Mouse (Mus musculus) left cerebral cortex, postnatal 36 days (tissue): ENCODE results near the gene Plxdc2. TPM values are rescaled to one million over a fixed set of nuclear protein-coding genes. Genes with fewer than 3 reads are reported as not detected.

Experiments used
- DNase-seq, 2 experiments: peaks; one replicate each; pipeline ENCODE4 v3.0.0; 2021 to 2022; ENCODE audit warnings: low spot score in 2 of 2, mixed read lengths in 1 of 2
- intact Hi-C: fragments of 180-260 bp; cut with DNase I; formaldehyde crosslinking; loops from one replicate; pipeline ENCODE4 v1.15.1; 2025
- total RNA-seq, 2 experiments: library from RNA; stranded (reverse); gene quantifications; 2 replicates each; pipeline ENCODE4 v1.2.3; 2021

The Plxdc2 gene
- total RNA-seq, 2 experiments from 2014 or later, result 31.5 to 33.2 TPM

- no peak for DNase-seq
- intact Hi-C loops, result no loop called here
These were observed 178.5 kb downstream of the Plxdc2 start for GRCm38 (mm10) chr2:16534566-16534965.

- DNase-seq, result no peak
- intact Hi-C loops, result no loop called here
These were observed 185.1 kb downstream of the Plxdc2 start for GRCm38 (mm10) chr2:16541226-16541625.

- no peak for DNase-seq
- intact Hi-C loops, result no loop called here
These were observed 189.1 kb downstream of the Plxdc2 start for GRCm38 (mm10) chr2:16545207-16545606.

- no peak for DNase-seq
- intact Hi-C loops, result no loop called here
These were observed 203.2 kb downstream of the Plxdc2 start for GRCm38 (mm10) chr2:16559287-16559686.

GRCm38 (mm10) chr2:16568263-16568662 is 212.2 kb downstream of the Plxdc2 start:
- no peak for DNase-seq
- intact Hi-C loops, result no loop called here

DNA sequence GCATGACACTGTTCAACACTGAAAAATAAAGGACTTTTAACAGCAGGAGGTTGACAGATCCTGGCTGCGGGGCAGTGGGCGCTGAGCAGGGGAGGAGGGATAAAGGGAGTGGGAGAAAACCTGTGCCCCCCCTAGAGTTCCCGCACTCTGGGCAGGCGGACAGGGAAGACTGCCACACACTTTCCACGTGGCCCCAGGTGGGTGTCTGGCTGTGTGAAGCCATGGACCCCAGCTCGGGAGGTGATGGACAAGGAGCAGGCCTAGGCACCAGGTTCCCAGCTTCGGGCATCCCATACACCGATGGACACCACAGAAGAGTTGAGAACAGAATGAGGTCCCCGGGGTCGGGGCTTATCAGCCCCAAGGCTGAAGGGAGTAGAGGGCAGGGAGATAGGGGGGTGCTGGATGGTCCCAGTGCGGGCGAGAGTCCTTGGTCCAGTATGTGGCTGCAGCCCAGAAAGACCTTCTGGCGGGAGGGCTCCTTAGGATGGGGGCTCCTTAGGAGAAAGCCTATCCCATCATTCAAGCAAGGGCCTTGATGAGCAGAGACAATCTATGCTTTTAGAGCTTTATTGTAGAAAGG is 215.2 kb downstream of the Plxdc2 start:
- intact Hi-C loops, result no loop called here
- DNase-seq, result no peak

GRCm38 (mm10) chr2:16576566-16576965 is 220.5 kb downstream of the Plxdc2 start:
- DNase-seq, result no peak
- intact Hi-C loops, result no loop called here

- intact Hi-C loops, result no loop called here
These were observed 222.0 kb downstream of the Plxdc2 start for GRCm38 (mm10) chr2:16578153-16578552.

DNA sequence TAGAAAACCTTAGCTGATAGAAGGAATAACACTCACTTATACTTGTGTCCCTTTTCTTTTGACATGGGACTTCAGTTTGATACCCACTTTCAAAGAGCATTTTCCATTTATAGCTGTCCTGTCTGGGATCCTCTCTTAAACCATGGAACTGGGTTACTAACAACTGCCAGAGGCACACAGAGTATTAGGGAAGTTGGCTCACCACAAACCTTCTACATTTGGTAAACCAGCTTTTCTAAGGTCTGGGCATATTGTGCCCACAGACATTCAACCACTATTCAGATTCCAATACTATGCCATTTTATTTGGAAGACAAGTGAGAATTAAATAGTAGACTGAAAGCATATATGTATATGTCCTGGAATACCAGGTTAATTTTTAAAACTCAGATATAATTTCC is 232.4 kb downstream of the Plxdc2 start:
- intact Hi-C loops, result no loop called here
- DNase-seq, result no peak

More at GRCm38 (mm10) chr2:16578153-16578552, 222.0 kb downstream of the Plxdc2 start:
- no peak for DNase-seq

DNA sequence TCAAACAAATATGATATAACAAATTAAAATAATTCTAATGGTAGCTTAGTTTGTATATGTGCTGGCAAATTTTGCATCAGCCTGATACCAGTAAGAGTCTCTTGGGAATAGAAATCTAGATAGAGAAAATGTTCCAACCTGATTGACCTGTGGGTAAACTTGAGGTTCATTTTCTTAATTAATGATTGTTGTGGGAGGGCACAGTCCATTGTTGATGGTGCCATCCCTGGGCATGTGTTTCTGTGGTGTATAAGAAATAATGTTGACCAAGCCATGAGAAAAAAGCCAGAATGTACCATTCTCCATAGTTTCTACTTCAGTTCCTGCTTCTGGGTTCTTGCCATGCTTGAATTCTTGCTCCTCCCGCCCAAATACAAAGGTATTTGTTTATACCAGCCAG is 239.3 kb downstream of the Plxdc2 start:
- intact Hi-C loops, result no loop called here
- no peak for DNase-seq

DNA sequence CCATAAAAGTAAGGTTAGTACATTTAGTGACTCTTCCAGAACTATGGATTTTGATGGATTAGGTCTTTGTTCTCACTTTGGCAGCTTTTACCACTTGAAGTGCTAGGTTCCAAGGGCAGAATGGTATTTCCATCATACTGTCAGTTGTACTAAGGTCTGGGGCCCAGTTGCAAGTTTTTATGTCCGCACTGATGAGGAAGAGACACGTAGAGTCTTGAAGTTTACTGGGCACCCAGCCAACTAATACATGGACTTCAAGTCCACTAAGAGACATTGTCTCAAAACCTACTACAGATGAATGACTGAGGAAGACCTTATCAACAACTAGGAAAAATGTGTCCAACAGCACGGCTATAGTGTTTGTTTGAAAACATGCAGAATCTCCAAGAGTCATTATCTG is 242.1 kb downstream of the Plxdc2 start:
- no peak for DNase-seq
- intact Hi-C loops, result no loop called here

DNA sequence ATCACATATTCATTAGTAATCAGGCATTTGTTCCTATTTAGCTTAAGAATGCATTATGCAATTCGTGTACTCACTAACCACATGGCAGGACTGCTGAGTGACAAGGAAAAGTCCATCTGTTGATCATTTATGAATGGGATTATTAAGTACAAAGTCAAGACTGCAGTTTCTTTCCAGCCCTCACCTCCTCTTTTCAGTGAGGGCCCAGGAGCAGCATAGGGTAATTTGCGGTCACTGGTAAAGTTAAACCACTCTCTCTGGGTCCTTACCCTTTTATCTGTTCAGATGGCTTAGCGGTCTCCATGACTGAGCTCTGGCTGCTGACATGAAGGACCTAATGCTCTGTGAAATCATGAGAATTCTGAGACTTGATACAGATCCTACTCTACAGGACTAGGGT is 248.2 kb downstream of the Plxdc2 start:
- intact Hi-C loops, result no loop called here
- no peak for DNase-seq

GRCm38 (mm10) chr2:16607792-16608586 is 251.9 kb downstream of the Plxdc2 start:
- intact Hi-C loops, result no loop called here
- peak in 1 of 2 experiments; percentile 9 for DNase-seq

GRCm38 (mm10) chr2:16642061-16642460 is 286.0 kb downstream of the Plxdc2 start:
- intact Hi-C loops, result no loop called here
- DNase-seq, result no peak

DNA sequence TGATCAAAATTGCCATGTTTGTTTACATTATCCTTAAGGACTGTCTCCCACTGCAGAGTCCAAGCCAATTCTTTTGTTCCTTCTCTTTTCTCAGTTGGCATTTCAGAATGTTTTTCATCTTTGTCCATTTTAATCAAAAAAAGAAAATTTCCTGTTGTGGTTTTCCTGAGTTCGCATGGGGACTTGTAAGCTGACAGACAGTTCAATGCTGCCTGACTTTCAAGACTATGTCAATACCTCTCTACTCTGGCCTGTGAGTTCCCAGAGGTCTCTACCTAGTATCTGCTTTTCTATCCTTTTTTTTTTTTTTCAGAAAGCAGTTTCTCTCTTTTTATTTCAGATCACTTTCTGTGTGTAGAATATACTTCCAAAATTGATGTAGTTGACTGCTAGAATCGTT is 295.6 kb downstream of the Plxdc2 start:
- no peak for DNase-seq
- intact Hi-C loops, result no loop called here

DNA sequence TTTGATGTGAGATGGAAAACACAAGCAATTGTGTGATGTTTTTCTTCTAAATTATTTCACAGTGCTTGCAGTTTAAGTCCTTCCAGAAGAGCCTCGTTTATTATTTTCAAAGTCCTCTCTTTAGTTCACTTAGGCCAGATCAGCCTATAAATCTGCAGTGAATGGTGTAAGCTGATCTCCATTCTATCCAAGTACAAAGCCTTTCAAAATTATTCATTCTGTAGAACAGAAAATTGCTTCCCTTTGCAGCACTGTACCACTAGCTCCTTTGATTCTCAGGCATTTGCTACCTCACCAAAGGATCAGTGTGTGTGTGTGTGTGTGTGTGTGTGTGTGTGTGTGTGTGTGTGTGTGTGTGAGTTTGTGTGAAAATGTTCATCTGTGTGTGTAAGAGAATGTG is 308.4 kb downstream of the Plxdc2 start:
- intact Hi-C loops, result no loop called here
- no peak for DNase-seq

DNA sequence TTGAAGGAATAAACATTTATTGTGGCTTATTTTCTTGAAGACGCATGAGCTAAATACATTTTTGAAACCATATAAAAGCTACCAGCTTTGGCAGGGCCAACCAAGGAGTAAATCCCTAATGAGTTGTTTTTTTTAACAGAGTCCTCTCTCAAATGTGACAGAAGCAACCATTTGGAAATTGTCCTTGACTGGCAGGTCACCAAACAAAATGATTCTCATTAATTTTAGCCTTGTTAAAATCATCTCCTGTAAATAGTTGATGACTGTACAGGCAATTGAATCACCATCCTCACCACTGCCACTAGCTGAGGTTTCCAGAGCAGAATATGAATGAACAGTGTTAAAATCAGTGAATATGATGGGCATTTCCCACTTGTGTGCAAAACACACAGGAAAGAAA is 312.3 kb downstream of the Plxdc2 start:
- intact Hi-C loops, result no loop called here
- DNase-seq, result no peak

DNA sequence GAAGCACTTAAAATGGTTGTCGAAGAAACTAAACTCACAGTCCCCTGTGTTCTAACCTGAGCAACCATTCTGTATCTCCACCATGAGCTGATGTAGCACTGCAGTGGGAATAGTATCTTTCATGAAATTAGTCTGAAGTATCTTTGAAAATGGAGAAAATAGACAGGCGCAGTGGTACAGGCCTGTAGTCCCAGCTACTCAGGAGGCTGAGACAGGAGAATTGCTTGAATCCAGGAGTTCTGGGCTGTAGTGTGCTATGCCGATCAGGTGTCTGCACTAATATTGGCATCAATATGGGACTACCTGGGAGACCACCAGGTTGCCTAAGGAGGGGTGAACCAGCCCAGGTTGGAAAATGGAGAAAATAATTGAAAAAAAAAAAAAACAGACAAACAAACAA is 326.8 kb downstream of the Plxdc2 start:
- DNase-seq, result no peak

DNA sequence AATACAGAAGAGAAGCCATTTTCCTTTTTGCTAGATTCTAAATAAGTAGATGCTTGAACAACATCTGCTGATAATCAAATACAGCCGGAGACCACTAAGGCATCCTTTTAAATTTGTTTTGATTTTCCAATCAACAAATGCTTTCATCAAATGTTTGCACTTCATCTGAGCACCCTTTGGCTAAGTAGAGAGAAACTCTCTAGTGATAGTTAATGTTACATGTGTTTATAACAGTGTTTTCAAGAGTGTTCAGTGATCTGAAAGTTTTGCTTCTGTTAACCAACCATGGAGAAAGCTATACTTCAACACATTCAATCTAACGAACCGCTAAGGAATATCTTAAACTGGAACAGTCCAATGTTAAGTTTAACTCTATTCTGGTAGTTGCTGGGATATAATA is 327.6 kb downstream of the Plxdc2 start:
- DNase-seq, result no peak

More for the DNA sequence above, 326.8 kb downstream of the Plxdc2 start:
- intact Hi-C loops, result no loop called here

GRCm38 (mm10) chr2:16684529-16684928 is 328.4 kb downstream of the Plxdc2 start:
- DNase-seq, result no peak
- intact Hi-C loops, result no loop called here

More for the DNA sequence above, 327.6 kb downstream of the Plxdc2 start:
- intact Hi-C loops, result no loop called here

DNA sequence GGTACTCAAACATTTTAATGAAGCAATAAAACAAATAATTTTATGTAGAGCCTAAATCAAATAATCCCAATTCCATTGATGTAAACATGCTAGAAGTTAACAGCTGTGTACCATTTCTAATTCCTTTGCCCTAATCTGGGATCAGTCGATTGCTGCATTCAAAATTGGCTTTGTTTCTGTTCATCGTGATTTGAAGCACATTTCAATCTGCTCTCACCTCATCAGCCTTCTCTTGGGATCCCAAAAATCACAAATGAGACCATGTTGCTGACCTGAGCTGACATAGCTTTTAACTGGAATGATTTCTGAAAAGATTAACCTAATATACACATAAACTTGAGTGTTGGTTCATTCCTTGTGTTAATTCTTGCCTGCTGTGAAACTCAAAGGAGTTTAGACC is 340.3 kb downstream of the Plxdc2 start:
- intact Hi-C loops, result no loop called here
- no peak for DNase-seq
